Mouse (Mus musculus): Measurements from ENCODE around the gene Fmo1. TPM values are rescaled to one million over a fixed set of nuclear protein-coding genes. Genes with fewer than 3 reads are reported as not detected.

Fmo1 gene
- polyA plus RNA-seq, 1 experiment = not detected

- Histone ChIP-seq H3K27me3 (ENCODE audit: control insufficient read depth, insufficient read depth, low read length, poor library complexity, severe bottlenecking) (no peaks in the 10 kb centered on the region), H3K4me3 (ENCODE audit: low read depth, low read length) (no peak overlapping the region), H3K4me1 (ENCODE audit: control insufficient read depth, insufficient read depth, low read length) (no peaks in the 10 kb centered on the region), H3K27ac (ENCODE audit: insufficient read depth, low read length) (no peak overlapping the region), H3K9me3 (replicated peaks; ENCODE audit: control insufficient read depth, insufficient read depth, low read length, poor library complexity, severe bottlenecking) (peaks cover 12% of the 10 kb centered on the region), H3K9ac (ENCODE audit: low read depth, poor library complexity, severe bottlenecking) (no peak overlapping the region), H3K36me3 (ENCODE audit: control insufficient read depth, insufficient read depth, low read length, poor library complexity, severe bottlenecking) (no peaks in the 10 kb centered on the region)
- TF ChIP-seq EP300 (IDR thresholded peaks at IDR 0.05; ENCODE audit: insufficient read depth, low read depth, low read length) (no peak), POLR2A (IDR thresholded peaks at IDR 0.05; ENCODE audit: insufficient read depth, low read length) (no peak)
Observed at GRCm38 (mm10) chr1:162838976-162839375, 27.4 kb downstream of the Fmo1 start.

GRCm38 (mm10) chr1:162834342-162834741 lies 32.1 kb downstream of the Fmo1 start:
- H3K36me3 ChIP-seq (ENCODE audit: control insufficient read depth, insufficient read depth, low read length, poor library complexity, severe bottlenecking) = no peaks in the 10 kb centered on the region
- no peak for TF ChIP-seq EP300 (IDR thresholded peaks at IDR 0.05; ENCODE audit: insufficient read depth, low read depth, low read length)
- TF ChIP-seq CTCF (IDR thresholded peaks at IDR 0.05; ENCODE audit: low read depth, low read length) = no peak
- TF ChIP-seq POLR2A (IDR thresholded peaks at IDR 0.05; ENCODE audit: insufficient read depth, low read length) = no peak
- no peak overlapping the region for H3K9ac ChIP-seq (ENCODE audit: low read depth, poor library complexity, severe bottlenecking)
- peaks cover 4% of the 10 kb centered on the region; the same call in 1 of the 2 replicates for H3K9me3 ChIP-seq (replicated peaks; ENCODE audit: control insufficient read depth, insufficient read depth, low read length, poor library complexity, severe bottlenecking)
- H3K4me1 ChIP-seq (ENCODE audit: control insufficient read depth, insufficient read depth, low read length) = no peaks in the 10 kb centered on the region
- H3K27ac ChIP-seq (ENCODE audit: insufficient read depth, low read length) = no peak overlapping the region
- H3K27me3 ChIP-seq (ENCODE audit: control insufficient read depth, insufficient read depth, low read length, poor library complexity, severe bottlenecking) = no peaks in the 10 kb centered on the region
- H3K4me3 ChIP-seq (ENCODE audit: low read depth, low read length) = no peak overlapping the region

GRCm38 (mm10) chr1:162832574-162832953 lies 33.8 kb downstream of the Fmo1 start:
- no peaks in the 10 kb centered on the region for H3K9me3 ChIP-seq (replicated peaks; ENCODE audit: control insufficient read depth, insufficient read depth, low read length, poor library complexity, severe bottlenecking)
- TF ChIP-seq POLR2A (IDR thresholded peaks at IDR 0.05; ENCODE audit: insufficient read depth, low read length) (no peak), EP300 (IDR thresholded peaks at IDR 0.05; ENCODE audit: insufficient read depth, low read depth, low read length) (no peak), CTCF (IDR thresholded peaks at IDR 0.05; ENCODE audit: low read depth, low read length) (no peak)
- no peaks in the 10 kb centered on the region for H3K27me3 ChIP-seq (ENCODE audit: control insufficient read depth, insufficient read depth, low read length, poor library complexity, severe bottlenecking)
- no peak overlapping the region for H3K27ac ChIP-seq (ENCODE audit: insufficient read depth, low read length)
- no peaks in the 10 kb centered on the region for H3K4me1 ChIP-seq (ENCODE audit: control insufficient read depth, insufficient read depth, low read length)
- H3K4me3 ChIP-seq (ENCODE audit: low read depth, low read length) = no peak overlapping the region
- no peaks in the 10 kb centered on the region for H3K36me3 ChIP-seq (ENCODE audit: control insufficient read depth, insufficient read depth, low read length, poor library complexity, severe bottlenecking)
- no peak overlapping the region for H3K9ac ChIP-seq (ENCODE audit: low read depth, poor library complexity, severe bottlenecking)

GRCm38 (mm10) chr1:162831838-162832573 lies 34.4 kb downstream of the Fmo1 start:
- no peaks in the 10 kb centered on the region for H3K4me1 ChIP-seq (ENCODE audit: control insufficient read depth, insufficient read depth, low read length)
- H3K9me3 ChIP-seq (replicated peaks; ENCODE audit: control insufficient read depth, insufficient read depth, low read length, poor library complexity, severe bottlenecking) = no peaks in the 10 kb centered on the region
- H3K27ac ChIP-seq (ENCODE audit: insufficient read depth, low read length) = no peak overlapping the region
- no peaks in the 10 kb centered on the region for H3K36me3 ChIP-seq (ENCODE audit: control insufficient read depth, insufficient read depth, low read length, poor library complexity, severe bottlenecking)
- H3K9ac ChIP-seq (ENCODE audit: low read depth, poor library complexity, severe bottlenecking) = no peak overlapping the region
- H3K27me3 ChIP-seq (ENCODE audit: control insufficient read depth, insufficient read depth, low read length, poor library complexity, severe bottlenecking) = no peaks in the 10 kb centered on the region
- H3K4me3 ChIP-seq (ENCODE audit: low read depth, low read length) = no peak overlapping the region
- TF ChIP-seq CTCF (IDR thresholded peaks at IDR 0.05; ENCODE audit: low read depth, low read length) (no peak), POLR2A (IDR thresholded peaks at IDR 0.05; ENCODE audit: insufficient read depth, low read length) (no peak), EP300 (IDR thresholded peaks at IDR 0.05; ENCODE audit: insufficient read depth, low read depth, low read length) (no peak)

GRCm38 (mm10) chr1:162819280-162819679 lies 47.1 kb downstream of the Fmo1 start:
- Histone ChIP-seq H3K27ac (ENCODE audit: insufficient read depth, low read length) (no peak overlapping the region), H3K36me3 (ENCODE audit: control insufficient read depth, insufficient read depth, low read length, poor library complexity, severe bottlenecking) (no peaks in the 10 kb centered on the region), H3K9me3 (replicated peaks; ENCODE audit: control insufficient read depth, insufficient read depth, low read length, poor library complexity, severe bottlenecking) (no peaks in the 10 kb centered on the region), H3K27me3 (ENCODE audit: control insufficient read depth, insufficient read depth, low read length, poor library complexity, severe bottlenecking) (no peaks in the 10 kb centered on the region), H3K4me1 (ENCODE audit: control insufficient read depth, insufficient read depth, low read length) (no peaks in the 10 kb centered on the region), H3K9ac (ENCODE audit: low read depth, poor library complexity, severe bottlenecking) (no peak overlapping the region), H3K4me3 (ENCODE audit: low read depth, low read length) (no peak overlapping the region)
- no peak for TF ChIP-seq POLR2A (IDR thresholded peaks at IDR 0.05; ENCODE audit: insufficient read depth, low read length)
- TF ChIP-seq EP300 (IDR thresholded peaks at IDR 0.05; ENCODE audit: insufficient read depth, low read depth, low read length) = no peak
- TF ChIP-seq CTCF (IDR thresholded peaks at IDR 0.05; ENCODE audit: low read depth, low read length) = no peak

GRCm38 (mm10) chr1:162815381-162816127 lies 50.9 kb downstream of the Fmo1 start:
- Histone ChIP-seq H3K9ac (ENCODE audit: low read depth, poor library complexity, severe bottlenecking) (no peak overlapping the region), H3K27me3 (ENCODE audit: control insufficient read depth, insufficient read depth, low read length, poor library complexity, severe bottlenecking) (no peaks in the 10 kb centered on the region), H3K9me3 (replicated peaks; ENCODE audit: control insufficient read depth, insufficient read depth, low read length, poor library complexity, severe bottlenecking) (no peaks in the 10 kb centered on the region), H3K4me3 (ENCODE audit: low read depth, low read length) (no peak overlapping the region), H3K4me1 (ENCODE audit: control insufficient read depth, insufficient read depth, low read length) (no peaks in the 10 kb centered on the region), H3K36me3 (ENCODE audit: control insufficient read depth, insufficient read depth, low read length, poor library complexity, severe bottlenecking) (no peaks in the 10 kb centered on the region), H3K27ac (ENCODE audit: insufficient read depth, low read length) (no peak overlapping the region)
- TF ChIP-seq EP300 (IDR thresholded peaks at IDR 0.05; ENCODE audit: insufficient read depth, low read depth, low read length) = no peak
- no peak for TF ChIP-seq POLR2A (IDR thresholded peaks at IDR 0.05; ENCODE audit: insufficient read depth, low read length)
- no peak for TF ChIP-seq CTCF (IDR thresholded peaks at IDR 0.05; ENCODE audit: low read depth, low read length)

All from ES-Bruce4 (cell line).